Mouse (Mus musculus): ENCODE results near the gene Hdc.

The Hdc gene

GRCm38 (mm10) chr2:126551244-126551890 is 67.7 kb downstream of the Hdc start:
- DNase-seq, result no peak

DNA sequence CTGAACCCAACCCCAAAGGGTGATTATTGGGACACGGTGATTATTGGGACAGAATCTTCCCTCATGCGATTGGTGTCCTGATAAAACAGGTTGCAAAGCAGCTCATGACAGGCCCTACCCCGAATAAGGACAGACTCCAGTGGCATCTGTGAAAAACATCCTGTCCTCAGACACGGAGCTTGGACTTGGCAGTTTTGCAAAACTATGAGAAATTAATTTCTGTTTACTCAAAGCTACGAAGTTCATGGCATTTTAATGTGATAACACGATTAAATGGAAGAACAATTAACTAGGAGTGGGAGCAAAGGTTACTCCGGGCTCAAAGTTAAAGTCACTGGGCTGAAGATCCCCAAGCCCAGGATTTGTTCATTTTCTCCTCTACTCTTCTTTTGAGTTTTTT is 69.4 kb downstream of the Hdc start:
- DNase-seq, result no peak

- DNase-seq, result no peak
Observed at GRCm38 (mm10) chr2:126546392-126546791, 72.7 kb downstream of the Hdc start.

- no peak for DNase-seq
Observed at GRCm38 (mm10) chr2:126545297-126545696, 73.8 kb downstream of the Hdc start.

Measured in cerebellum, adult 11 months (tissue).